Mouse (Mus musculus) adrenal gland, adult 18-20 months (tissue): ENCODE measurements around the gene Rab22a. TPM values are rescaled to one million over a fixed set of nuclear protein-coding genes. Genes with fewer than 3 reads are reported as not detected.

Experiments
- microRNA-seq, 2 experiments: library from miRNA; unstranded; fragments of <30 nt; microRNA quantifications; one replicate each; pipeline ENCODE4 v1.2.0; 2021; ENCODE audit warnings: borderline number of aligned reads in 2 of 2
- total RNA-seq, 2 experiments: library from RNA; stranded (reverse); gene quantifications; 1 replicate in 1 of 2; 2 replicates in 1 of 2; pipeline ENCODE4 v1.2.3; 2021

Gene Rab22a
- total RNA-seq, 2 experiments from 2014 or later: 28.0 to 38.0 TPM

Small RNAs within 50 kb of the gene (microRNA-seq; reads per million reads assigned to microRNA genes)
- 0 reads per million in 2 experiments for gene Mir6340

Other genes with a start within 250 kb of the Rab22a start
- gene 1700021F07Rik, start 137.2 kb upstream of the Rab22a start, total RNA-seq: not detected
- not detected for gene Ankrd60, start 81.4 kb upstream of the Rab22a start, total RNA-seq
- not detected for gene 1700010B08Rik, start 59.7 kb downstream of the Rab22a start, total RNA-seq
- 100 to 1,000 TPM; 162 to 176 TPM for gene Vapb, start 77.8 kb downstream of the Rab22a start, total RNA-seq